Mouse (Mus musculus): ENCODE measurements around the gene 4930519P11Rik. TPM values are rescaled to one million over a fixed set of nuclear protein-coding genes. Genes with fewer than 3 reads are reported as not detected.

Gene 4930519P11Rik
- total RNA-seq, 2 experiments from 2014 or later, result not detected

DNA sequence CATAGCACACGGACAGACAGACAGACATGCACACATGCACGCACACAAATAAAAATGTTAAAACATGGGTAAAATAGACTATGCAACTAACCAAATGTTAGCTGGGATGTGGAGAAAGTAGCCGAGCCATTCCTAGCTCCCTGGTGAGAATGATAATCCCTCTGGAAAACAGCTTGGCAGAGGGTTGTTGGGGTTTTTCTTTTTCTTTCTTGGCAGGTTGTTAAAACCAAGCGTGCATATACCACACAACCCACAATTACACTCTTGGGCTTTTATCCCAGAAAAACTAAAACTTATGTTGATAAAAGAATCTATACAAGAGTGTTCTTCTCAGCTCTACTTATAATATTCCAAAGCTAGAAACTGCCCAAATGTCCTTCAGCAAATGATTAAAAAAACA is 24.2 kb downstream of the 4930519P11Rik start:
- no peak for DNase-seq
- intact Hi-C loops (cut with DNase I), result no loop called here

DNA sequence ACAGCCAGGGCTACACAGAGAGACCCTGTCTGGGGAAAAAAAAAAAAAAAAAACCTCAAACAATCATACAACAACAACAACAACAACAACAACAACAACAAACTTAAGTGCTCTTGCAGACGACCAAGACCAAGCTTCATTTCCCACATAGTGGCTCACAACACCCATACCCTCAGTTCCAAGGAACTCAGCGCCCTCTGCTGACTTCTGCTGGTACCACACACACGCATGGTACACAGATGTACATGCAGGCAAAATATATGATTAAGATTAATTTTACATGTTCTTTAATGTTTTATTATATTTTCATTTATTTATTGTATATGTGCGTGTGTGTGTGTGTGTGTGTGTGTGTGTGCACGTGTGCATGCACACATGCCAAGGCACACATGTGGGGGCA is 26.8 kb downstream of the 4930519P11Rik start:
- intact Hi-C loops (cut with DNase I), result no loop called here
- no peak for DNase-seq

DNA sequence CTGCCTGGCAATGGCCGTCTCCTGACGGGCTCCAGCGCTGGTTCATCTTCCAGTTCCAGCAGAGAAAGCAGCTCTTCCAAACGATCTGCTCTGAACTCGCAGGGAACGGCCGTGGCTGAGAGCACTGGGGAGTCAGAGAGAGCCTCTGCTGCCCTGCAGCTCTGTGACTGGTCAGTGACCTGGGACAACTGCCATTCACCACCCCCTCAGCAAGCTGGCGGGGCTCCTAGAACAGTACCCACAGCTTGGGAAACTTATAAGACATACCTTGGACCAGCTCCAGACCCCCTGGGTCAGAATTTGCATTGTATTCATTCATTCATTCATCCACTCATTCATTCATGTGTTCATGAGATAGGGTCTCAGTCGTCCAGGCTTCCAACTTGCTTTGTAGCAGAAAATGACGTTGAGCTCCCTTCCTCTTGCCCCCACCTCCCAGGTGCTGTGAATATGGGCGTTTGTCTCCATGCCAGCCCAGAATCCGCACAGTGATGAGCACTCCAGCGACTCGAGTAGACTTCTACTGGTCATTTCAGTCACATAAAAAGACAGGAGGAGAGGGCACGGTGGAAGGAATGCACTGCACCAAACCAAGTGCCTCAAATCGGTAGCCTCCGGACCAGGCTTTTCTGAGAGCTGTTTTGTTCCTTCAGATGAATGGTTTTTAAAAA is 28.2 kb downstream of the 4930519P11Rik start:
- DNase-seq, result no peak
- intact Hi-C loops (cut with DNase I), result no loop called here

DNA sequence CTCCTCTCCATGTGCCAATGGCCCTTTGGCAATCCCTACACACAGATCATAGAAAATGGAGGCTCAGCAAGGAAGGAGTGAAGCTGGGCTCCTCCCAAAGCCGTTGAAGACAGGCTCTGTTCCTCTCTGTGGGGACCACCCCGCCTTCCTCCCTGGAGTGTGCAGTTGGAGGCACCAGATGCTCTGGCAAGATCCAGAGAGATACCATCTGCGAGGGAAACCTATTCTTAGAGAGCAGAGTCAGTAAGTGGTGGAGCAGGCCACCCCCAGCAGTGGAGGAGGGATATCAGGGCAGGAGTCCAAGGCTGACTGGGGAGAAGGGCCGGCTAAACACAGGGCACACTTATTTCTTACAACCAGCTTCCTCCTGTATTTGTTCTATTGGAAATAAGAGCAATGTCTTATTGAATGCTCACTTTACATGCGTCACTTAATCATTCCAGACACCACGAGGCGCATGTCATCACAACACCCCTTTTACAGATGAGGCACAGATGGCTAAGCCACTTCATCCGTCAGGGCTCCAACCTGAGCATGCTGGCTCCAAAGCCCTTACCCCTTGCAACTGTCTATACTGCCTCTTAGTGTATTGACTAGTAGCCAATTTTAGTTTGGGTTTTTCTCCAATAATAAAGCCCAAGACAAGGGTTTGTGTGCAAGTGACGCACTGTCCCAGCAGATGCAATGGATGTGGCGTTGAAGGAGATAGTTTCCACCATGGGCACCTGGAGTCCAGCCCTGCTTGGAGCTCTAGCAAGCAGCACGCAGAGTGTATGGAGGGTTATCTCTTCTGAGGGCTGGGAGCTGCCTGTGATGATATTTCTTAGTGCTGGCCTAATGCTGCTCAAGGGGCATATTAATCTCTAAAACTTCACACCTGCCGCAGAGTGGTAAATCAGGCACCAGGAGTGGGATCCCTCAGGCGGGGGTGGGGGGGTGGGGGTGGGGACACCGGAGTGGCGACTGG is 29.0 kb downstream of the 4930519P11Rik start:
- no peak for DNase-seq
- intact Hi-C loops (cut with DNase I), result no loop called here

DNA sequence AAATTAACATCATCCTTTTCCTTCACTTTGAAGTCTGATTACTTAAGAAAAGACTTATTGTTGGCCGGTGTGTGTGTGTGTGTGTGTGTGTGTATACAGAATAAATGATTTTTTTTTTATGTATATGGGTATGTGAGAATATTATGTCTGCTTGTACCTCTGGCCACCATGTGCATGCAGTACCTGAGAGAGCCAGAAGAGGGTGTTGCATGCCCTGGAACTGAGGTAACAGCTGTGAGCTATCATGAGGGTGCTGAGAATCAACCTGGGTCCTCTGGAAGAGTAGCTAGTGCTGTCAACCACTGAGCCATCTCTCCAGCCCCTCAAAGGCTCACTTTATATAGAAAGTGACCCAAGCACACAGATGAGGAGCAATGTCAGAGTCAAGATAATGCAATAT is 31.8 kb downstream of the 4930519P11Rik start:
- no peak for DNase-seq
- intact Hi-C loops (cut with DNase I), result no loop called here

DNA sequence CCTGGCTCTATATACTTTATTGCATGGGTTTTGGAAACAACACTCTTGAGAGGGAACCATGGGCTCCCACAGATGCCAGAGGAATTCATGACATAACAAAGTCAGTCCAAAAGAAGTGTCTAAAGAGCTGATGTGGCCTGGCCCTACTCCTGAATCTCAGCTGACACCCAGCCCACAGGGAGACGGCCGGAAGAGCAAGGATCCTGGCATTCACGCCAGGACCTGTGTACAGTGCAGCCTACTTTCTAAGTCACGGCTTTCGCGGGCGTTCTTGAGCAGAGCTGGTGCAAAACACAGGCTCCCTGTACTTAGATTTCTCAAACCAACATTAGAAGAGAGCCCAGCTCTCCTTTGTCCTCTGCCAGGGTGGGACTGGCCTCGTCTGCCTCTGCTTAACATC is 32.7 kb downstream of the 4930519P11Rik start:
- DNase-seq, result peak; percentile 47 to 57
- intact Hi-C loops (cut with DNase I), result no loop called here

DNA sequence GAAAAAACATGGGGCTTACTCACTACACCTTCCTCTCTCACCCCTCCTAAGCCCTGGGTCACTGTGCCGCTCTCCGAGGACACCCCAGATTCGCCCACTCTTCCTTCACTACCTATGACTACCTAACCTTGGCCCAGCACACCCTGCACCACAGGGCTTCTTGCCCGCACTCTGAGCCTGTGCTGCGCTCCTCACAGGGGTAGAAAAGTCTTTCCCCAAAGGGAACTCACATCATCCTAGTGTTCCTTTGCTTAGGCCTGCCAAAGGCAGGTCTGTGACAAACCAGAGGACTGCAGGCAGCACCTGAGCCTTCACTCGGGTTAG is 35.5 kb downstream of the 4930519P11Rik start:
- no peak for DNase-seq
- intact Hi-C loops (cut with DNase I), result no loop called here

DNA sequence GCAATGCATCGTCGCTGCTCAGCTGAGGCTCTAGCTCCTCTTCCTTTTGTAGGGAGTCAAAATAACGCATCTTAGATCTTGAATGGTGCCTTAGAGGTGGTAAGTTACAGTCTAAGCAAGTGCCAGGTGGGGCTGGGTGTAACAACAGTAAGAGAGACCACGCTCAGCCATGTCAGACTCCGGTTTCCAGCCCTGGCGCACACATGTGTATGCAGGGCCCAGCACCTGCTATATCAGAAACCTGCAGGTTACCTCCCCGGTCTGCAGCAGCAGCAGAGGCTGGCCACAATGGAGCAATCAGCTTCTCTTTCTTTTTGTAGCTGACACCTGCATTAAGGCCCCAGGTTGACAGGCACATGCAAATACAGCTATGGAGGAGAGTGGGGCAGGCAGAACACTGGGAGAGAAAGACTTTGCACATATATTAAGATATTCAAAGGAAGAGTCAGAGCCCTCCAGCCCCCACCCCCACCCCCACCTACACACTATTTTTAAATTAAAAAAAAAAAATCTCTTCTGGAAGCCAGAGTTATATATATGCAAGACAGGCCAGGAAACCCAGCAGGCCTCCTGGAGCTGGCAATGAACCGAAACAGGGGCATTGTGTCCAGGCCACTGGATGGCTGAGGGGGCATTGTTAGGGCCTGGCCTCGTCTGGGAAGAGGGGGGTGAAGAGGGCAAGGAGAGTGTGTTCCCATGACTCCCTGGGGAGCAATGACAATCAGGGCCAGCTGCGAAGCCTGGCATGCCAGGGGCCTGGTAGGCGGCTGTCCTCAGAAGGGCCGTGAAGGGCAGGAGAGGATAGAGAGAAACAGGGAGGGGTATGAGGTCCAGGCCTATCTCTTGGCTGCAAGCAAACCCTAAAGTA is 36.1 kb downstream of the 4930519P11Rik start:
- intact Hi-C loops (cut with DNase I), result no loop called here
- DNase-seq, result no peak

DNA sequence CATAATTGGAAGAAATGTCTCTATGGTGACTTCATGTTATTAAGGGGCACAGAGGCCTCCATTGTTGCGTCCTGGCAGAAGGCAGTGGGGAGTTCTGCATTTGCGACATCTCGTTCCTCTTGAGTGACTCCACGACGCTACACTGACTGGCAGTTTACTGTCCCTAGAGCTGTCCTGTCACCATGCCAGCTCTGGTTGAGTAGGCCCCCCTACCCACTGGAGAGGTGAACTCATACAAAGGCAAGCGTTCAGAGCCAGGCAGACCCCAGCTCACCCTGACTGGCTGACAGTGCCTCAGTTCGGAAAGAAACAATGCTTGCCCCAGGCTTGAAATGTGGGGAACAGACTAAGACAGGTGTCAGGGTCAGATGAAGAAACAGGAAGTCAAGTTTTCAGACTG is 39.0 kb downstream of the 4930519P11Rik start:
- intact Hi-C loops (cut with DNase I), result no loop called here
- DNase-seq, result no peak

DNA sequence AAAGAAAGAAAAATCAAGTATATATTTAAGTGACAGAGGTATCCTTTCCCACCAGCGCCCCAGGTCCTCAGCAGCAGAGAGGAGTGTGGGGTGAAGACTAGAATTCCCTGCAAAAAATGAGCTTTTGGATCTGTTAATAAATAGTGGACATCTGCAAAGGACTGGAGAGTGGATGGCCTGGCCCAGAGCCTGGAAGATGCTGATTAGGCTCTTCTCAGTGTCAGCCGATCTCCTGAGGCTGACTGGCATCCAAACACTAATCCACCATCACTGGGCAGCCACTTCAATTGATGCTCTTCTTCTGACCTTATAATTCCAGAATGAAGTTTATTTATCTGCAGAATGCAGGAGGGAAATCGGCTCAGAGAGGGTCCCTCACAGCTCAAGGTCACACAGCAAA is 40.2 kb downstream of the 4930519P11Rik start:
- intact Hi-C loops (cut with DNase I), result no loop called here
- DNase-seq, result no peak

DNA sequence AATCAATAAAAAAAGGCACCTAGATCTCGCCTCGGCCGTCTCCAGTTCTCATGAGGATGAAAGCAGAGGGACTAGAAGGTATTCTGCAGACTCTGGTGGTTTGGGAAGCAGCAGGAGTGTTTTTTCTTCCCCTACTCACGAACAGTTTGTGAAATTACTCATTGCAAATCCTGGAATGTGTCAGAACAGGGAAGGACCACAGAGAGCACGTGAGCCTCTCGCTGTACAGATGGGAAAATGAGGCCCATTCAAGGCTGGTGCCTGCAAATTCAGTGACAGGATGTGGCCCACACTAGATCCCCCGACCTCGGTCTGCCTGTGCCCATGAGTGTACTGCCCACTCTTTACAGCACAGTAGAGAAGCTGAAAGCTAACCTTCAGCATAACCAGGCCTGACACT is 41.3 kb downstream of the 4930519P11Rik start:
- intact Hi-C loops (cut with DNase I), result no loop called here
- DNase-seq, result no peak

DNA sequence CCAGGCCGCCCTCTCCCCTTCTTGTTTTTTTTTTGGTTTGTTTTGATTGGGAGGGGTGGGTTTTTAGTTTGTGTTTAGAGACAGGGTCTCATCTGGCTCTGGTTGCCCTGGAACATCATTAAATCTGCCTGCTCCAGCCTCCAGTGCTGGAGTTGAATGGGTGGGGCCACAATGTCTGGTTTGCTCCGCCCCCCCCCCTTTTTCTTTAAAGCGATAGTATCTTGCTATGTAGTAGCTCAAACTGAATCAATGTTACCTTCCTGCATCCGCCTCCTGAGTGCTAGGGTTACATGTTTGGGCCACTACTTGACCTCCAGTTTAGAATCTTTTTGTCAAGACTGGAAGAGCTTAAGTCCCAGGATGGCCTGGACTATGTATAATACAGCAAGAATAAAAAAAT is 42.0 kb downstream of the 4930519P11Rik start:
- no peak for DNase-seq
- intact Hi-C loops (cut with DNase I), result no loop called here

DNA sequence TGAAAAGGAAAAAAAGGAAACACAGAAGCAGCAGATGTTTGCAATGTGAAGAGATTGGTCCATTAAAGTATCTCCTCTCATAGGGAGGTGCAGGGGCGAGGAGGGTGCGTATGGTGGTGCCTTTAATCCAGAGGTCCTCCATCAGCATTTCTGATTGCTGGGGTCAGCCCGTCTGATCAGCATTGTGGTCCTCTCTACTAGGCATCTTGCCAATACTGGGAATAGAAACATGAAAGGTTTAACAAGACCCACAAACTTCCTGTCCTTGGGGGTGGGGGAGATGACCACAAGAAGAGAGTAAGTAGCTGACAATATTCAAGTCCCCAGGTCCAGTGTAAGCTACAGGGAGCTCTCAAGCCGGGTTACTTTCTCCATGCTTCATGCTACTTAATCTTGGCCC is 42.6 kb downstream of the 4930519P11Rik start:
- intact Hi-C loops (cut with DNase I), result no loop called here
- DNase-seq, result no peak

DNA sequence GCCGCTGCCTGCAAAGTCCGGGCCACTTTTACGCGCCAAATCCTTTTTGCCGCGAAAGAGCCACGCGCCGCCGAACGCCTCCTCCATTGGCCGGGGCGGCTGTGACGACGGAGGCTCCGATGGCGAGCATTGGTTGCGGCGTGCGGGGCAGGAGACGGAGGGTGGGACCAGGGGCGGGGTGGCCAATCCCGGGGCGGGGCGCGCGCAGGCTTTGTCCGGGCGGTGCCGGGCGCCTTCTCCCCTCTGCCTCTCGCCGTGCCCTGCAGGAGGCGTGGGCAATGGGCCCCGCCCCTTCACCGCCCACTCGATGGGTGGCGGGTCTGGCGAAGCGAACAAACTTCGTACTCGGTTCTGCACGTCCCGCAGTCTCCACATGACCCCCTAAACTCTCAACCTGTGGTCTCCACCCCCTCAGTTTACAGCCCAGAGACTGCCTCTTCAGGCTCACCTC is 43.4 kb downstream of the 4930519P11Rik start, which contains the start of gene E2f1:
E2f1 (minus strand) TSS at position 57 of the 451 bp plus-strand sequence.
- intact Hi-C loops (cut with DNase I), result loop anchor here (5.0 kb wide), 1 partner anchor 37 kb away; no protein-coding TSS in a partner anchor
- DNase-seq, result peak; percentile 88 to 93

DNA sequence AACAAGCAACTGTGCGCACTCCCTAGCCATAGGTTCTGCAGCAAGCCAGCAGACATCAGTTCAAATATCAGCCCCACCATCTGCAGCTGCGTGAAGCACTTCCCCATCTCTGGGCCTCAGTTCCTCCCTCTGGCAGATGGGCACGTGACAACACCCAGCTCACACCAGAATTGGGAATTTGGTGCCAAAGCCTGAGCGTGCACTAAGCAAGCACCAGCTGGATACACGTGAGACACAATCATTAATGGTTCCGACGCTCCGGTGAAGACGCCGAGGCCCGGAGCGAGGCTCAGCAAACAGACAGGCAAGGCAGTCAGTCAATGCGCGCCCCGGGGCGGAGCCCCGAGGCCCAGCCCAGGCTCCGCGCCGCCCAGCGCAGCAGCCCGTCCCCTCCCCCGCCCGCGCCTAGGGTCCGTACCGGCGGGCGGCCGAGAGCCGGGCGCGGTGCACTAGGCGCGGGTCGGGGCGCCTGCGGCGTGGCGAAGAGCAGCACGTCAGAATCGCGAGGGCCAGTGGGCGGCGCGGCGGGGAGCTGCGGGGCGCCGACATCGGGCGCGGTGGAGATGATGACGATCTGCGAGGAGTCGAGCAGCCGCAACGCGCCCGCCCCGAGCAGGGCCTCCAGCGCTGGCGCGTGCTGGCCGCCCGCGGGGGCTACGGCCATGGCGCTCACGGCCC is 44.0 kb downstream of the 4930519P11Rik start:
- intact Hi-C loops (cut with DNase I), result loop anchor here (5.0 kb wide), 1 partner anchor 38 kb away; no protein-coding TSS in a partner anchor
- peak; percentile 25 to 64 for DNase-seq

DNA sequence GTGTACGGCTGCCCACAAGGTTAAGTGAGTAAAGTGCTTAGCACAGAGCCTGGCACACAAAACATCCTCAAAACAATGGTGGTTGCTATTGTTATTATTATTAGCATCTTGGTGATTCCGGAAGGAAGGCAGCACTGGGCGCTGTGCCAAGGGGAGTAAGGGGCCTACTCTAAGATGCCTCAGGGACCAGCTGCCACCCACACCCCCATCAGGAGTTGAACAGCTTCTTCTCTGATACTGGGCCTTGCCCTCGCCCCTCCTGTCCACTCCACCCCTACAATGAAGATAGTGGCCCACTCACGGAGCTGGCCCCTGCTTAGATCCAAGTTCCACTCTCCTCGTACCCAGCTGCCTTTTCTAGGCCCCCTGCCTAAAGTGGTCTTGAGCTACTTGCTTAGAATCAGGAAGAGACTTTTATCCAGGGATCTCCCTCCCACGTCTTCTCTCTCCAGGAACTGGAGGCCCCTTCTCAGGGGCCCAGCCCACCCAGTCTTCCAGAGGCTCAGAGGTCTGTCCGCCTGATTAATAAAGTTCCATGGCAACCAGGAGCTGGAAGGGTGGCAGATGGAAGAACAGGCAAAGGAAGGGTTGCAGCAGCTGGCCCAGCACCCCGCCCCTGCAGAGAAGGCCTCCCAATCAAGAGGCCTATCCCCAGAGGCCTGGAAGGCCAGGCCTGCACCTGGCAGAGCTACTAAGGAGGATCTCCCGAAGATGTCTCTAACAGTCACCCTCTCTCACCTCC is 44.7 kb downstream of the 4930519P11Rik start:
- DNase-seq, result no peak
- intact Hi-C loops (cut with DNase I), result loop anchor here (5.0 kb wide), 1 partner anchor 39 kb away; no protein-coding TSS in a partner anchor

DNA sequence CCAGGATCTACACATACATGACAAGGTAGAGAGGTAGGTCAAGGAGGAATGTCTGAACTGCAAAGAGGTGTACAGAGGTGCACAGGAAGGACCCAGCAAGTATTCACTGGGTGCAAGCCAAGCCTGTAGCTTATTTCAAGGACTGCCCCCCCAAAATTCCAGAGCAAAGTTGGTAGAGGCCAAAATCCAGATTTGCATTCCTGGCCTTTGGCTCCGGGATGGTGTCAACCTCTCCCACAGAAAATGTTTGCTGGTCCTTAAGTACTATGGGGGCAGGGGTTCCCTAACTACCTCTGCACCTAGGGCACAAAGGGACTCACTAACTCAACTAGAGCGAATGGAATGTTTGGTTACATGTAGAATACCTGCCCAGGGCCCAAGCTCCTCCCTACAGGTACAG is 45.5 kb downstream of the 4930519P11Rik start:
- no peak for DNase-seq
- intact Hi-C loops (cut with DNase I), result loop anchor here (5.0 kb wide), 1 partner anchor 40 kb away; no protein-coding TSS in a partner anchor

DNA sequence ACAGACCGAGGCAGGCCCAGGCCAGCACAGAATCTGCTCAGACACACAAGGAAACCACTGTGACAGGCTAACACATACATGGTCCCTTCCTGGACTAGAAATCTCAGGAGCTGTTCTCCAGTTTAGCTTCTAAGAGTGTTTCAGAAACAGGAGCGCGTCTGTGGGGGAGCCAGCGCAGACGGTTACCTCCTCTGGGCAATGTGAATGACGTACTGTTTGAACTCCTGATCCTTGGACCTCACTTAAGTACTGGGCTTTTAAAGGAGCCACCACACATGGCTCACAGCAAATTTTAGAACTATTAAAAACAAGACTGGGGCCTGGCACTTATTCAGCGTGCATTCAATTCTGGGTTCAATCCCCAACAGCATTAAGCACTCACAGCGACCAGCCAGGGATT is 46.6 kb downstream of the 4930519P11Rik start:
- intact Hi-C loops (cut with DNase I), result loop anchor here (5.0 kb wide), 1 partner anchor 41 kb away; no protein-coding TSS in a partner anchor
- DNase-seq, result no peak

DNA sequence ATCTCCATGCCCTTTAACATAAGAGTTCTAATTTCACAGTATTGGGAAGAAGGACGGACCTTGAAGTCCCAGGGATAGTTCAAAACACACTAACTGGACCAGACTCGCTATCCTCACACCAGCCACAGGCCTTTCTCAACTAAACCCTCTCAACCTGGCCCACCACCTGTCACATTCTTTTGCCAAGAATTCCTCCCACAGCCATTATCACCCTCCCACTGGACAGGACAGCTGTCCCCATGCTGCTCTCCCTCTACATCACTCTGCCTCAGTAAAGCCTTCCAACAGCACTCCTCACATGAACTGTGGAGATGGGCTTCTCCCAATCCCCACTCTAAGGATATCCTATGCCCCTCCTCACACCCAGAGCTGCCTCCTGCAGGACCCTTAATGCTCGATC is 47.7 kb downstream of the 4930519P11Rik start:
- intact Hi-C loops (cut with DNase I), result loop anchor here (5.0 kb wide), 1 partner anchor 42 kb away; no protein-coding TSS in a partner anchor
- no peak for DNase-seq

Measured in gastrocnemius, postnatal 36 days (tissue).